Mouse (Mus musculus) spleen, adult 2 months (tissue): ENCODE data around the gene Gm12169. TPM values are rescaled to one million over a fixed set of nuclear protein-coding genes. Genes with fewer than 3 reads are reported as not detected.

Experiments
- DNase-seq, 2 experiments: peaks; one replicate each; pipeline versions ENCODE4 v3.0.0 to v3.0.0-alpha.2; 2012 to 2021; ENCODE audit warnings: low spot score in 2 of 2, low read depth in 1 of 2
- H3K27ac ChIP-seq: fragments of 200-500 bp; 2 replicates; pipeline ENCODE4 v1.5.1; 2012; ENCODE audit warnings: low read length, inconsistent platforms; ENCODE audit not compliant: insufficient read depth
- H3K27me3 ChIP-seq: fragments of 200-500 bp; 2 replicates; pipeline ENCODE4 v1.6.1; 2012; ENCODE audit warnings: mild to moderate bottlenecking, moderate library complexity, low read length, inconsistent platforms; ENCODE audit not compliant: control insufficient read depth, insufficient read depth
- H3K36me3 ChIP-seq: fragments of 200-500 bp; 2 replicates; pipeline ENCODE4 v1.6.1; 2012; ENCODE audit warnings: mild to moderate bottlenecking, low read length, inconsistent platforms; ENCODE audit not compliant: control insufficient read depth, insufficient read depth
- H3K4me1 ChIP-seq: fragments of 200-500 bp; 2 replicates; pipeline ENCODE4 v1.6.1; 2011; ENCODE audit warnings: inconsistent platforms; ENCODE audit not compliant: control insufficient read depth, insufficient read depth, insufficient read length
- H3K4me3 ChIP-seq: fragments of 200-500 bp; 2 replicates; pipeline ENCODE4 v1.5.1; 2011; ENCODE audit warnings: mild to moderate bottlenecking, inconsistent platforms; ENCODE audit not compliant: insufficient read depth, insufficient read length; ENCODE audit errors: extremely low read depth
- CTCF ChIP-seq: fragments of 200-500 bp; IDR thresholded peaks from 2 replicates; pipeline ENCODE4 v1.5.1; 2011; ENCODE audit warnings: mild to moderate bottlenecking, inconsistent platforms; ENCODE audit not compliant: insufficient read depth, insufficient read length, insufficient replicate concordance; ENCODE audit errors: extremely low read depth
- POLR2A ChIP-seq: fragments of 200-500 bp; IDR thresholded peaks from 2 replicates; pipeline ENCODE4 v1.6.1; 2011; ENCODE audit warnings: low read depth, low read length, inconsistent platforms
- WGBS: fragments of 180-500 bp; shearing (Covaris S2); methylation state at CpG from one replicate; pipeline ENCODE4 v1.1.7; 2018; 5-methylcytosine and 5-hydroxymethylcytosine counted together
- polyA plus RNA-seq: library from polyadenylated mRNA; depleted of rRNA; stranded (reverse); fragments of >200 nt; gene quantifications from 2 replicates; pipeline ENCODE4 v1.2.3, GENCODE M21; 2012

The Gm12169 gene
- polyA plus RNA-seq, 1 experiment, result not detected

DNA sequence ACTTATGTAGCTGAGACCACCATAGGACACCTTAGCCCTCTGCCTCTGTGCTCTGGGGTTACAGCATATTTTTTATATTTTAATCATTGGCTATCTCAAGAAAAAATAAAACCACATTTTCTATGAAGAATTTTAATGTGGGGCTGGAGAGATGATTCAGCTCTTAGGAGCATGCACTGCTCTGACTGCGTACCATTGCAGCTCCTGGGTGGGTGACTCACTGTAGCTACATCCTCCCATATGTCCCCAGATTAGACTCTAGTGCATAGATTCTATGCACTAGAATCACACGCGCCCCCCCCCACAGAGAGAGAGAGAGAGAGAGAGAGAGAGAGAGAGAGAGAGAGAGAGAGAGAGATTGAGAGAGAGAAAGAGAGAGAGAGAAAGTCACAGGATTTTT, 28.7 kb downstream of the Gm12169 start:
- 88% methylated on average over 3 of the region's 3 CpGs for WGBS
- H3K4me3 ChIP-seq, result no peak overlapping the region
- H3K27me3 ChIP-seq, result no peaks in the 10 kb centered on the region
- no peaks in the 10 kb centered on the region for H3K36me3 ChIP-seq
- no peaks in the 10 kb centered on the region for H3K4me1 ChIP-seq
- DNase-seq, result no peak
- no peak overlapping the region for H3K27ac ChIP-seq
- TF ChIP-seq POLR2A, result no peak
- no peak for TF ChIP-seq CTCF

DNA sequence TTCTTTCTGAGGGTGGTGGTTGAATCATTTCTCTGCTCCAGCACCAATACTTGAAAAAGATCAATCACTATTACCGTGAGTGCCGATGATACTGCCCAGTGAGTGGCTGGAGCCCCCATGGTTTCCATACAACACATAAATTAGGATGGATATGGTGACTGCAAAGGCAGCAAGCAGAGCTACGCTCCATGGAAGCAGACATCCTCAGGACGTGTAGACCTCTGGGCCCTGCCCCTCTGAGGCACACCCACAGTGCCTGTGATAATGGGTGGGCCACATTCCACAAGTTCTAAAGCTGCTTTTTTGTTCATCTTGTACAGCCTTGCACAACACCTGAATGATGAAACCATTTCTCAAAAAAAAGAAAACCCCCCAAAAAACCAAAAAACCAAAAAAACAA, 37.1 kb downstream of the Gm12169 start:
- 89% methylated on average over 4 of the region's 4 CpGs for WGBS
- no peak overlapping the region for H3K4me3 ChIP-seq

DNA sequence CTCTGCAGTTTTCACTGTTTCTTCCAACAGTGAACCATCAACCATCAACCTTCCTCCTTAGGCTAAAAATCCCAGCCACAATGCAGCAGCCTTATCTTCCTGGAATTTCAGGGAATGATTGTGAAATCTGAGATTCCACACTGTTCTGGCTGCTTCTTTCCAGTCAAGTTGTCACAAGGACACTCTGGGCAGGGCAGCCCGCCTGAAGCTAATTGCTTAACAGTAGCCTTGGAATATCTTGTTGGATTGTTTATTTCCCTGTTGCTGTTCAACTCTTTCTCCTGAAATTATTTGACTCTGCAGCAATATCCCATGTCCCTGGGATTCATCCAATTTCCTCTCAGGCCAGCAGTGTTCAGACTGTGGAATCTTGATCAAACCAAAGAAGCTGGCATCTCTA, 40.7 kb downstream of the Gm12169 start:
- H3K4me3 ChIP-seq, result no peak overlapping the region
- H3K4me1 ChIP-seq, result no peaks in the 10 kb centered on the region
- DNase-seq, result no peak
- H3K36me3 ChIP-seq, result no peaks in the 10 kb centered on the region
- no peaks in the 10 kb centered on the region for H3K27me3 ChIP-seq
- H3K27ac ChIP-seq, result no peak overlapping the region
- no peak for TF ChIP-seq CTCF
- TF ChIP-seq POLR2A, result no peak
- 90% methylated on average over 1 of the region's 1 CpGs for WGBS

More for the DNA sequence above, 37.1 kb downstream of the Gm12169 start:
- no peaks in the 10 kb centered on the region for H3K4me1 ChIP-seq
- no peak overlapping the region for H3K27ac ChIP-seq
- DNase-seq, result no peak
- TF ChIP-seq POLR2A, result no peak
- no peak for TF ChIP-seq CTCF
- no peaks in the 10 kb centered on the region for H3K27me3 ChIP-seq
- no peaks in the 10 kb centered on the region for H3K36me3 ChIP-seq

DNA sequence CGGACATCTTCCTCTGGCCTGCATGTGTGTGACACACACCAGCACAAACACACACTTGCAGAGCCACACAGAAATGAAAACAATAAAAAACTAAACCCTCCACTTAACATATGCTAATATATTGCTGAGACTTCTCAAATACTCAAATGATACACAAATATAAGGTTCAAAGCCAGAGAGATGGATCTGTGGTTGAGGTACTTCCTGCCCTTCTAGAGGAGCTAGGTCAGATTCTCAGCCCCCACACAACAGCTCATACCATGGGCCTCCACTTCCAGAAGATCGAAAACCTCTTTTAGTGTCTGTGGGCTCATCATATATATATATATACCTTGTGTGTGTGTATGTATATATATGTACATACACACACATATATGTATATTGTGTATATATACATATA, 42.0 kb downstream of the Gm12169 start:
- 81% methylated on average over 2 of the region's 2 CpGs for WGBS
- Histone ChIP-seq H3K27me3 (no peaks in the 10 kb centered on the region), H3K4me3 (no peak overlapping the region), H3K4me1 (no peaks in the 10 kb centered on the region), H3K36me3 (no peaks in the 10 kb centered on the region), H3K27ac (no peak overlapping the region)
- TF ChIP-seq POLR2A (no peak), CTCF (no peak)
- no peak for DNase-seq

DNA sequence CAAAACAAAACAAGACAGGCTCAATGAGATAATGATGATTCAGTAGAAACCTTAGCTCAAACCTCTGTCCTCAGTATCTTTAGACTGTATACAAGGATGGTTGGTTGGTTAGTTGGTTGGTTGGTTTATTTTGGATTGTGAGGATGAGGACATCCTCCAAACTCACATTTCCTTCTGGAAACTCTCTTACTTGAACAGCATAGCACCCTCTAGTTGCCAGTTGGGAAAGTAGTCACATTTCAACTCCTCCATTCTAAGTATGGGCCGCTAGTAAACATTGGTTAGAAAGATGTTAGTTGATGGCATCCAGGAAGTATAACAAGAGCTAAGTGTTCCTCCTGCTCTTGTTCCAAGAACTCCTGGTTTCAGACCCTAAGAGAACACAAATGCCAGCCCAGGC, 45.1 kb downstream of the Gm12169 start:
- H3K36me3 ChIP-seq, result no peaks in the 10 kb centered on the region
- H3K4me1 ChIP-seq, result no peaks in the 10 kb centered on the region
- TF ChIP-seq POLR2A, result no peak
- TF ChIP-seq CTCF, result no peak
- DNase-seq, result no peak
- no peaks in the 10 kb centered on the region for H3K27me3 ChIP-seq
- no peak overlapping the region for H3K4me3 ChIP-seq
- H3K27ac ChIP-seq, result no peak overlapping the region
- 94% methylated on average over 1 of the region's 1 CpGs for WGBS

DNA sequence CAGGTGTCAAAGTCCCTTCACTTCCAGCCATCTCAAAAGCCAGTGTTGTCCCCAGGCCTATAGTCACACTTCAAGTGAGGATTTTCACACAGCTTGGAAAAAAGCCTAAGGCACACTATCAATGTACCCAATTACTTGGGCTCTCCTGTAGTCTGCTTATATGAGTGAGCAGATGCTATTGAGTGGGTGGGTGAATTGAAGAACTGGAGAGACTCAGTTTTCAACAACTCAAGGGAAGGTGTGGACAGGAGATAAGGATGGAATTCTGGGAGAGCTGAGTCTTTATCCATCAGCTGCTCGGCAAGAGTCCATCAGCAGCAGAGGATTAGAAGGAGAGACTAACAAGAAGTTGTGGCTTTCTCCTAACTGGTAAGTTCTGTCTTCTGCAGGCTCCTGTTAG, 47.3 kb downstream of the Gm12169 start, which contains the start of gene BC053393:
BC053393 (plus strand) TSS at position 210 of the 400 bp plus-strand sequence.
- Histone ChIP-seq H3K27ac (no peak within 1 kb of the TSS), H3K36me3 (no peaks in the 10 kb centered on the region), H3K4me3 (no peak within 1 kb of the TSS), H3K27me3 (no peaks in the 10 kb centered on the region), H3K4me1 (no peaks in the 10 kb centered on the region)
- DNase-seq, result no peak
- TF ChIP-seq CTCF (no peak), POLR2A (no peak)
- 88% methylated on average over 1 of the region's 1 CpGs for WGBS

DNA sequence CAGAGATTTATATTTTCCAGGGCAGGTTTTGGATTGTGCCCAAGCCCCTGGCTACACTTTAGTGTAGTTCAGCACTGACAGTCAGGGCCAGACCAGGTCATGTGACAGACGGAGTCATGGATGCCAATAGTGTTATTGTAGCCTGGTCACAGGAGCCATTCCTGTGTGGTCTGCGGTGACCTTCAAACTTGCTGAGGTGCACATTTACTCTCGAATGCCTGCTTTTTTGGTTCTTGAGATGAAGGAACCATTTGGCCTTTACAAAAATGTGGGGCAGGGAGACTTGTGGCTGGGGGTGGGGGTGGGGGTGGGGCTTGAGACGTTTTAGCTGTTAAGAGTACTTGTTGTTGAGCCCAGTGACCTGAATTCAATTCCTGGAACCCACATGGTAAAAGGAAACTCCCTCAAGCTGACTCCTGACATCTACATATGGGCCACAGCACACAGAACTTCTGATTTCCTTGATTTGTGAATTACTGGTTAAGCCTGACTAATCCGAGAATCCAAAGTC, 54.8 kb downstream of the Gm12169 start:
- Histone ChIP-seq H3K36me3 (no peaks in the 10 kb centered on the region), H3K27ac (no peak overlapping the region), H3K27me3 (no peaks in the 10 kb centered on the region), H3K4me3 (no peak overlapping the region), H3K4me1 (no peaks in the 10 kb centered on the region)
- no peak for DNase-seq
- WGBS, result 62% methylated on average over 5 of the region's 5 CpGs
- TF ChIP-seq CTCF, result no peak
- TF ChIP-seq POLR2A, result no peak
